Mouse (Mus musculus): Measurements from ENCODE around the gene Sec14l2. TPM values are rescaled to one million over a fixed set of nuclear protein-coding genes. Genes with fewer than 3 reads are reported as not detected.

The Sec14l2 gene
- total and polyA plus RNA-seq, 3 experiments: 16.7 to 24.2 (median 21.5) TPM

- H3K36me3 ChIP-seq (replicated peaks in 1 of 2; ENCODE audit: control insufficient read depth in 1 of 2, insufficient read depth in 1 of 2, low read length in 1 of 2): peaks cover 17 to 43% of the 10 kb centered on the region in 2 experiments
- in situ Hi-C loops (cut with MboI; ENCODE audit: low pct_ligation_motif_present, low pct_unique_long_range_greater_than_20kb, low sequenced_read_pairs): no loop called here
- TF ChIP-seq POLR2AphosphoS2 (IDR thresholded peaks at IDR 0.05; ENCODE audit: low read depth, low read length) (no peak), UBTF (IDR thresholded peaks at IDR 0.05; ENCODE audit: low read depth, low read length) (no peak), TCF12 (IDR thresholded peaks at IDR 0.05; ENCODE audit: low read depth, low read length) (no peak)
- H3K9me3 ChIP-seq (replicated peaks; ENCODE audit: low read length): peaks cover 17% of the 10 kb centered on the region
- H3K27ac ChIP-seq (ENCODE audit: insufficient read depth, low read depth): no peak overlapping the region
- peak overlapping the region in 2 of 3 experiments; percentile 15 to 67 for H3K4me3 ChIP-seq (replicated peaks in 1 of 3; ENCODE audit: low read depth in 2 of 3, low read length in 2 of 3, poor library complexity in 1 of 3)
- H3K4me1 ChIP-seq (ENCODE audit: control insufficient read depth in 1 of 2, insufficient read depth in 2 of 2): peaks cover 11 to 30% of the 10 kb centered on the region in 2 experiments
- H3K79me2 ChIP-seq (replicated peaks; ENCODE audit: control insufficient read depth, extremely low read depth, insufficient read depth, poor library complexity, severe bottlenecking): no peaks in the 10 kb centered on the region
- H3K27me3 ChIP-seq (replicated peaks): no peaks in the 10 kb centered on the region
- dilution Hi-C loops (cut with MboI; ENCODE audit: extremely low pct_ligation_motif_present, extremely low pct_unique_long_range_greater_than_20kb, low sequenced_read_pairs): no loop called here
- peak overlapping the region; percentile 78; the same call in 1 of the 2 replicates for H3K4me2 ChIP-seq (ENCODE audit: insufficient read depth, low read depth, poor library complexity, severe bottlenecking)
- no peak for DNase-seq (ENCODE audit: extremely low read depth)
- no peak overlapping the region for H3K9ac ChIP-seq (ENCODE audit: insufficient read depth, low read depth)
These were observed 29.5 kb downstream of the Sec14l2 start for GRCm38 (mm10) chr11:4093459-4094377.

- Histone ChIP-seq H3K27ac (ENCODE audit: insufficient read depth, low read depth) (no peak overlapping the region), H3K4me2 (ENCODE audit: insufficient read depth, low read depth, poor library complexity, severe bottlenecking) (no peak overlapping the region), H3K9me3 (replicated peaks; ENCODE audit: low read length) (peaks cover 24% of the 10 kb centered on the region), H3K79me2 (replicated peaks; ENCODE audit: control insufficient read depth, extremely low read depth, insufficient read depth, poor library complexity, severe bottlenecking) (no peaks in the 10 kb centered on the region), H3K4me1 (ENCODE audit: control insufficient read depth in 1 of 2, insufficient read depth in 2 of 2) (peaks cover 0 to 11% of the 10 kb centered on the region in 2 experiments; a peak in 2 of 4 replicates), H3K9ac (ENCODE audit: insufficient read depth, low read depth) (no peak overlapping the region), H3K27me3 (replicated peaks) (peaks cover 2% of the 10 kb centered on the region), H3K36me3 (replicated peaks in 1 of 2; ENCODE audit: control insufficient read depth in 1 of 2, insufficient read depth in 1 of 2, low read length in 1 of 2) (peaks cover 4 to 17% of the 10 kb centered on the region in 2 experiments), H3K4me3 (replicated peaks in 1 of 3; ENCODE audit: low read depth in 2 of 3, low read length in 2 of 3, poor library complexity in 1 of 3) (no peak overlapping the region)
- dilution Hi-C loops (cut with MboI; ENCODE audit: extremely low pct_ligation_motif_present, extremely low pct_unique_long_range_greater_than_20kb, low sequenced_read_pairs) (no loop called here), in situ Hi-C loops (cut with MboI; ENCODE audit: low pct_ligation_motif_present, low pct_unique_long_range_greater_than_20kb, low sequenced_read_pairs) (no loop called here)
- no peak for DNase-seq (ENCODE audit: extremely low read depth)
- TF ChIP-seq JUND (conservative IDR thresholded peaks at IDR 0.05; ENCODE audit: low read depth, low read length) (no peak), SIN3A (IDR thresholded peaks at IDR 0.05; ENCODE audit: low read length) (no peak), BHLHE40 (IDR thresholded peaks at IDR 0.05; ENCODE audit: low read depth, low read length) (no peak), NRF1 (IDR thresholded peaks at IDR 0.05; ENCODE audit: low read depth, low read length) (no peak)
These were observed 35.9 kb downstream of the Sec14l2 start for GRCm38 (mm10) chr11:4087267-4087666.

GRCm38 (mm10) chr11:4086246-4086645 lies 37.0 kb downstream of the Sec14l2 start:
- dilution Hi-C loops (cut with MboI; ENCODE audit: extremely low pct_ligation_motif_present, extremely low pct_unique_long_range_greater_than_20kb, low sequenced_read_pairs): no loop called here
- Histone ChIP-seq H3K27me3 (replicated peaks) (peaks cover 5% of the 10 kb centered on the region), H3K79me2 (replicated peaks; ENCODE audit: control insufficient read depth, extremely low read depth, insufficient read depth, poor library complexity, severe bottlenecking) (no peaks in the 10 kb centered on the region), H3K27ac (ENCODE audit: insufficient read depth, low read depth) (no peak overlapping the region), H3K4me2 (ENCODE audit: insufficient read depth, low read depth, poor library complexity, severe bottlenecking) (no peak overlapping the region), H3K36me3 (replicated peaks in 1 of 2; ENCODE audit: control insufficient read depth in 1 of 2, insufficient read depth in 1 of 2, low read length in 1 of 2) (peaks cover 0 to 7% of the 10 kb centered on the region in 2 experiments), H3K9ac (ENCODE audit: insufficient read depth, low read depth) (no peak overlapping the region), H3K4me1 (ENCODE audit: control insufficient read depth in 1 of 2, insufficient read depth in 2 of 2) (peaks cover 0 to 11% of the 10 kb centered on the region in 2 experiments; a peak in 2 of 4 replicates), H3K4me3 (replicated peaks in 1 of 3; ENCODE audit: low read depth in 2 of 3, low read length in 2 of 3, poor library complexity in 1 of 3) (no peak overlapping the region), H3K9me3 (replicated peaks; ENCODE audit: low read length) (peaks cover 20% of the 10 kb centered on the region)
- no peak for TF ChIP-seq MYC (IDR thresholded peaks at IDR 0.05; ENCODE audit: low read depth, low read length)
- no peak for TF ChIP-seq HCFC1 (IDR thresholded peaks at IDR 0.05; ENCODE audit: low read depth, low read length)
- no peak for TF ChIP-seq MAFK (IDR thresholded peaks at IDR 0.05; ENCODE audit: insufficient replicate concordance, low read length)
- TF ChIP-seq USF1 (IDR thresholded peaks at IDR 0.05; ENCODE audit: low read depth, low read length): no peak
- no peak for TF ChIP-seq NELFE (IDR thresholded peaks at IDR 0.05; ENCODE audit: low read depth, low read length)
- no peak for TF ChIP-seq JUND (conservative IDR thresholded peaks at IDR 0.05; ENCODE audit: low read depth, low read length)
- TF ChIP-seq PAX5 (IDR thresholded peaks at IDR 0.05; ENCODE audit: low read length): no peak
- no peak for TF ChIP-seq RAD21 (IDR thresholded peaks at IDR 0.05; ENCODE audit: low read depth, low read length)
- TF ChIP-seq USF2 (conservative IDR thresholded peaks at IDR 0.05; ENCODE audit: low read depth, low read length): no peak
- no peak for TF ChIP-seq MXI1 (IDR thresholded peaks at IDR 0.05; ENCODE audit: low read depth, low read length)
- no peak for TF ChIP-seq TBP (conservative IDR thresholded peaks at IDR 0.05; ENCODE audit: low read depth, low read length)
- TF ChIP-seq SMC3 (IDR thresholded peaks at IDR 0.05; ENCODE audit: low read depth, low read length): no peak
- TF ChIP-seq RCOR1 (conservative IDR thresholded peaks at IDR 0.05; ENCODE audit: low read depth, low read length): no peak
- no peak for TF ChIP-seq SIN3A (IDR thresholded peaks at IDR 0.05; ENCODE audit: low read length)
- no peak for TF ChIP-seq MAX (IDR thresholded peaks at IDR 0.05; ENCODE audit: low read length)
- TF ChIP-seq BHLHE40 (IDR thresholded peaks at IDR 0.05; ENCODE audit: low read depth, low read length): no peak
- no peak for TF ChIP-seq ETS1 (conservative IDR thresholded peaks at IDR 0.05; ENCODE audit: low read depth, low read length)
- no peak for TF ChIP-seq CHD1 (IDR thresholded peaks at IDR 0.05; ENCODE audit: low read depth, low read length)
- no peak for DNase-seq (ENCODE audit: extremely low read depth)
- in situ Hi-C loops (cut with MboI; ENCODE audit: low pct_ligation_motif_present, low pct_unique_long_range_greater_than_20kb, low sequenced_read_pairs): no loop called here

All from CH12.LX (cell line).